In the genomic region with DNA sequence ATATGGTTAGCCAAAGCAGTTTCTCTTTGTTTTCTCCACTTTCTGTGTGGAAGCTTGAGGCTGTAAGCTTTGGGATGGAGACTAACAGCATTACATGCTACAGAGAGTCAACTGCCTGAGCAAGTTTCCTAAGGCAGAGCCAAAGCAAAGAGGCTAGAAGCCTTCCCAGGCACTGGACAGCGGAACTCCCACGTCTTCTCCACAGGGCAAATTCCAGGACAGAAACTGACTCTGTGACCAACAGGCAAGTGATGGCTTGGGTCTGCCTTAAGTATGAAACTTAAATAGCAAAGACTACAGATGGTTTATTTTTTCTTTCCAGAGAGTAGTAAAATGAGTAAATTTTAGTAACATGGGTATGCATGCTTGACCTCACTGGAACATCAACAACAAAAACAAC, we compare ENCODE assay signal across 21 mouse cellular contexts.
DNase-seq lines count a peak whose midpoint lies in the region; ATAC-seq lines count a peak whose summit lies in the region.
"Had no signal": no experiment of that assay in that cellular context is flagged by ENCODE, and none has a peak within 500 bp of the region (broad histone marks: within the 10 kb centered on the region; RNA-seq: fewer than 3 reads in every experiment).

No protein-coding gene starts in this region.

- H3K4me2 ChIP-seq in kidney, embryonic 16.5 days (replicated peaks; ENCODE audit: low read depth, low read length): no peak overlapping the region
- H3K4me2 ChIP-seq: embryonic facial prominence, embryonic 13.5 days; embryonic facial prominence, embryonic 15.5 days; forebrain, embryonic 12.5 days had no signal

- H3K27me3 ChIP-seq in kidney, embryonic 16.5 days (ENCODE audit: insufficient read depth, low read length): no peaks in the 10 kb centered on the region
- H3K27me3 ChIP-seq: embryonic facial prominence, embryonic 13.5 days; embryonic facial prominence, embryonic 15.5 days; forebrain, embryonic 12.5 days had no signal

- H3K9me3 ChIP-seq in kidney, embryonic 16.5 days (ENCODE audit: low read length): no peaks in the 10 kb centered on the region
- H3K9me3 ChIP-seq: embryonic facial prominence, embryonic 13.5 days; embryonic facial prominence, embryonic 15.5 days; forebrain, embryonic 10.5 days; forebrain, embryonic 12.5 days had no signal

- H3K9ac ChIP-seq in kidney, embryonic 16.5 days (replicated peaks; ENCODE audit: low read length): no peak overlapping the region
- H3K9ac ChIP-seq: embryonic facial prominence, embryonic 13.5 days; embryonic facial prominence, embryonic 15.5 days; forebrain, embryonic 12.5 days had no signal

- H3K27ac ChIP-seq in kidney, embryonic 16.5 days (ENCODE audit: low read length): no peak overlapping the region
- H3K27ac ChIP-seq: embryonic facial prominence, embryonic 13.5 days; embryonic facial prominence, embryonic 15.5 days; forebrain, embryonic 10.5 days; forebrain, embryonic 12.5 days had no signal

- H3K4me1 ChIP-seq in kidney, embryonic 16.5 days (ENCODE audit: insufficient read depth, low read length): no peaks in the 10 kb centered on the region
- H3K4me1 ChIP-seq: embryonic facial prominence, embryonic 13.5 days; embryonic facial prominence, embryonic 15.5 days; forebrain, embryonic 12.5 days had no signal

- DNase-seq in kidney, postnatal 36 days: no peak
- DNase-seq in kidney, postnatal 10 days: peak; percentile 6
- DNase-seq in kidney, adult 11 months: no peak
- DNase-seq: adrenal gland, adult 2 months; adrenal gland, postnatal 10 days; adrenal gland, postnatal 25 days; cerebellum, adult 11 months; cerebellum, adult 18-20 months; cerebellum, adult 8-10 months; cerebellum, adult 9-11 months; cerebellum, postnatal 14 days; cerebellum, postnatal 36 days; embryo, embryonic 11 days had no signal

- no peak overlapping the region for H3K4me3 ChIP-seq in kidney, embryonic 16.5 days (ENCODE audit: low read length)
- H3K4me3 ChIP-seq: embryonic facial prominence, embryonic 13.5 days; embryonic facial prominence, embryonic 15.5 days; erythroblast, embryonic 14.5 days; forebrain, embryonic 10.5 days; forebrain, embryonic 12.5 days had no signal

- ATAC-seq in kidney, embryonic 16.5 days (ENCODE audit: low FRiP score, low TSS enrichment): 0 out of 2 replicates have a peak, but pooled peaks have one; percentile 54
- ATAC-seq: forebrain, embryonic 14.5 days; forebrain, embryonic 16.5 days had no signal

- 65% methylated on average over 2 of the region's 2 CpGs for WGBS in kidney, embryonic 16.5 days

- H3K36me3 ChIP-seq in kidney, embryonic 16.5 days (ENCODE audit: insufficient read depth, low read length): no peaks in the 10 kb centered on the region
- H3K36me3 ChIP-seq: embryonic facial prominence, embryonic 13.5 days; embryonic facial prominence, embryonic 15.5 days; forebrain, embryonic 10.5 days; forebrain, embryonic 12.5 days had no signal
